Mouse (Mus musculus): ENCODE data around the gene Vti1a.

The Vti1a gene

DNA sequence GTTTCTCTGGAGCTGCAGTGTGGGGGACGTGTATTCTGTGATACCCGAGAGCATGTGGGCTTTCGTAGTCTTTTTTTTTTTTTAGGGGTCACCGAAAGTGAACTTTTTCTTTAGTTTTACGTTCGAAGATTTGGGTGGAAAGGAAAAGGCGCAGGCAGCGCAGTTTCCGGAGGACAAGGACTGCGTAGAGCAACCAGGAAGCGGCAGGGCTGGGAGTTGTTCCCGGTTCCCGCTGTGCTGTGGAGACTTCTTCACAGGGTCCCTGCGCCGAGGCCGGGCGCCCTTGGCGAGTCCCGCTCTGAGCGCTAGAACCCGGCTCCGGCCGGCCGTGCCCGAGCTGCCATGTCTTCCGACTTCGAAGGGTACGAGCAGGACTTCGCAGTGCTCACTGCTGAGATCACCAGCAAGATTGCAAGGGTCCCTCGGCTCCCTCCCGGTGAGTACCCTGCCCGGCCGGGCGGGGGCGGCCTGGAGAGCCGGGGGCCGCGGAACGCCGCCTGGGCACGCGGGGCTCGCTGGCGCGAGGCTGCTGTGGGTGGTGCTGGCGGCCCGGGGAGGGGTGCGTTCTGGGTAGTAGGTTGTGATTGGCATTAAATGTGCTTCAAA lies at the start of gene Vti1a:
Gene Vti1a (plus strand): TSS at position 187 of the 606 bp plus-strand sequence.
- DNase-seq: peak; percentile 84

DNA sequence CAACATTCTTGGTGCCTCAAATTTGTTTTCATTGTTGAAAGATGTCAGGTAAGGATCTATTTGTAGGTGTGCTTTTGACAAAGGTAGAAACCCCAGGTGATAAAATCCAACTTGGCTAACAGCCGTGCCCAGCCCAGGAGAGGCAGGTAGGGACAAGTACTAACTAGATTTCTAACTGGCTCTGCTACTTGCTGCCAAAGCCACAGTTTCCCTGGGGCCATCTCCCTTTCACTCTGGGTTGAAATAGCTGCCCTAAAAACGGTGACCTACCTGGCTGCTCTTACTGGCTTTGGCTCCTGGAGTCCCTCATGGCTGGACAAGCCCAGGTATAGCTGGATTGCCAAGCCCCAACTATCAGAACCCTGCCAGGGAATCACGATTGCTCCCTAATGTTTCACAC lies 49.3 kb upstream of the Vti1a start:
- no peak for DNase-seq

DNA sequence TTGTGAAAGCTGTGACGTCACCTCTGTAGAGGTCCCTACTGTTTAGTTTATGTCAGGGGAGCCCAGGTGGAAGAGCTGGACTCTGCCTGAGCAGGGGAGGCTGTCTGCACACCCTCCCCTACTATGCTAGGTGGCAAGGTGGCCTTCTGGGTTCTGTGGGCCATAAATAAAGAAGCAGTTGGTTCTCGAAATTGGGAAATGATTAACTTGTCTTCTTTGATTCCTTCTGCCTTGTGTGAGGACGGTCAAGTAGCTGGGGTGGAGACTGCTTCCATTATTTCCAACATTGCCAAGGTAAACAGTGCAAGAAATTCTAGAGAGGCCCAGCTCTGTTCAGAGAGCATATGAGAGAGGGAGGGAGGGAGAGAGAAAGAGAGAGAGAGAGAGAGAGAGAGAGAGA lies 47.9 kb upstream of the Vti1a start:
- DNase-seq: no peak

DNA sequence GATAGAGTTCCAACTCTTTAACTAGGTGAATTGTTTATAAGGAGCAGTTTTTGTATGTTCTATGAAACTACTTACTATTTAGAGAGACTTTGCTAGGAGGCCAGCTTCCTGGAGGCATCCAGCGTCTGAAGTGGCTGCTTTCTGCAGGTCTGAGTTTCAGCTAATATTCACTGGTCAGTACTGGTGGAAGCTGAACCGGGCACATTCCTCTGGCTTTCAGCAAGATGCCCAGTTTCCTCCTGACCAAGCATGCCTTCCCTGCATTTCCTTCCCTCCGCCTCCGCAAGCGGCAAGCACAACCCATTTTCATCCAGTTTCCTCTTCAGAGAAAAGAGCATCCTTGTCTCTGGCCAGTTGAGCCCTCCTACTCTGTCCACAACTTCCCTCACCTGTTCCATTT lies 47.0 kb upstream of the Vti1a start:
- DNase-seq: no peak

DNA sequence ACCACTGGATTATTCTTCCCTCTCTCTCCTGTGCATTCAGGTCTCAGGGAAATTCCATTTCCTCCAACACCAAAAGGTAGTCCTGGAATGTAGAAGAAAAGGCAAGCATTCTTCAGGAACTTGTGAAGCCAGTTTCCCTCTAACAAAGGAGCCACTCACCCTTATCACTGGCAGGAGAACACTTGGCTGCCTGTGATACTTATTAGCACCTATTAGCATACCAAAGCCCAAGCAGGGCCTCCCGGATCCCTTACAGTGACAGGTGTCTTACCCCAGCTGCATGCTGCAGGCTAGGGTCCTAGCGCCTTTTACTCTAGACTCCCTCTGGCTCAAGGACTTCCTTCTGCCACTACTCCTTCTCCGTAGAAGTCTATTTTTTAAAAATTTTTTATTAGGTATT lies 44.6 kb upstream of the Vti1a start:
- no peak for DNase-seq

DNA sequence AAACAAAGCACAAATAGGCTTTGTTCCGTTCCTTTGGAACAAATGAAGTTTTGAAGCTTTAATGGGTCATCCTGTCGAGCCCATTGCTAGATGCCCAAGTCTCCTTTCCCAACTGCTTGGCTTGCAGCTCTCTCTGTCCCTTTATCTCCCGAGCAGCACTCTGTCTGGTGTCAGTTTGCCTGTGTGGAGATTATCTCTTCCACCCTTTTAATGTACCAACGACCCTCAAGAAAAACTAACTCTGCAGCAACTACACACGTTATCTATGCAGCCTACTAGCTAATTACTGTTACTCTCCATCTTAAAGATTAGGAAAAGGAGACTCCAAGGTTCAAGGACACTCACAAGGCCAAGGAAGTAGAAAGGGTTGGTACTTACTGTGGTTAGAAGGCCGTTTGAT lies 42.8 kb upstream of the Vti1a start:
- no peak for DNase-seq

DNA sequence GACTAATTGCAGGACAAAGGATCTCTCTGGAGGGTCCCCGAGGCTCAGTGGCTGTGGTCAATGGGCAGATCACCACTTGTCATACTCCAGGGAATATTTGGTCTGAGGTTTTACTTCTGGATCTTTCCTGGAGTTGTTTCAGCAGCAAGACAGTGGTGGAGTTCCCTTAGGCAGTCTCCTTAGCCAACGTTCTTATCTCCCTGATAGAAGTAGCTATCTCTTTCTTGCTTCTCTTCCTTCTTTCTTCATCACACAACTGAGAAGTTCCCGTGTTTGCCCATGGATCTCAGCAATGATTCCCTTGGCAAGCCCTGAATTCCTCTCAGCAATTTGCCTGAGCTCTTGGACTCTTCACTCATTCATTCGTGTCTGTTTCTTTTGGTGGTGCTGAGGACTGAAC lies 40.0 kb upstream of the Vti1a start:
- DNase-seq: no peak

DNA sequence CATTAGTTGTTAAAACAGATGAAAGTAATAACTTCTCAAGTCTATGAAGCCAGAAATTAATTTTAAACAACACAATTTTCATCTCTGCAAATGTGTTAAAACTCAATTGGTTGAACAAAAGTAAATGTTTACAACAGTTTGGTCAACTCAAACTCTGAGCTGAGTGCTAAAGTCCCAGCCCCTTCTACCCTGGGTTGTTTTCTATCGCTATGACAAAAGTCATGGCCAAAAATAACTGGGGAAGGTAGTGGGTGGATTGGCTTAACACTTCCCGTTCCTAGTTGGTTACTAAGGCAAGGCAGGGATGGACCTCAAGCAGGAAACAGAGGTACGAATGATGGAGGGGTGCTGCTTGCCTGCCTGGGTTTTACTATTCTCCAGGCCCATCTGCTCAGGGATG lies 39.3 kb upstream of the Vti1a start:
- no peak for DNase-seq

DNA sequence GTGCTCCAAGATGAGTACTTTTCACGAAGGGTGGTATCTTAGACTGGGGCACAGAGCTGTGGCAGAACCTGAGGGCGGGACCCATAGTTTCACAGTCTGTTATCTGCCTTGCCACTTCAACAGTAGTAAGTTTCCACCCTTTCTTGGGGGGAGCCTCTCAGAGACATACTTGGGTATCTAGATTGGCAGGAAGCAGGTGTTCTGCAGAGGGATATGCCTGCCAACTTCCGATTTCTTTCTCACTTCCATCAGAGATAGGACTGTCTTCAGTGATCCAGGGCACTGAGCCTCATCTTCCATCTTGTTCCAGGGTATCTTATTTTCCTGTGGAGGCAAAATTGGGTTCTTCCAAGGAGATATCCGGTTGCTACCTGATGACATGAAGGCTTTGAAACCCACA lies 32.0 kb upstream of the Vti1a start:
- no peak for DNase-seq

DNA sequence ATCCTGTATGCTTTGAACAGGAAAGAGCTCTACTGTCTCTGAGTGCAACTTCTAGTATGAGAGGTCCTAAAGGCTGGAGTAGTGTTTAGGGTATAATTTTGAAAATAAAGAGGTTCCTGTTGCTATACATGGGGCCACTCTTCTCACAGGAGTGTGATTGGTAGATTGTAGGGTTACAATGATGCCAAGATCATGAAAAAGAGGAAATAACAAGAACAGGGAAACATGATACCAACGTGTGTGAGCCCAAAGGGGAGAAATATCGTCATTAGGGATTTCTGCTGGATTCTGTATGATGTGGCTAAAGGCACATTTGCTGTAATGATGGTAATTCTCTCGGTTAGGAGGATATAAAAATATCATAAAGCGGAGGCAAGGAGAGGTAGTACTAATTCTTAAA lies 30.1 kb upstream of the Vti1a start:
- no peak for DNase-seq

DNA sequence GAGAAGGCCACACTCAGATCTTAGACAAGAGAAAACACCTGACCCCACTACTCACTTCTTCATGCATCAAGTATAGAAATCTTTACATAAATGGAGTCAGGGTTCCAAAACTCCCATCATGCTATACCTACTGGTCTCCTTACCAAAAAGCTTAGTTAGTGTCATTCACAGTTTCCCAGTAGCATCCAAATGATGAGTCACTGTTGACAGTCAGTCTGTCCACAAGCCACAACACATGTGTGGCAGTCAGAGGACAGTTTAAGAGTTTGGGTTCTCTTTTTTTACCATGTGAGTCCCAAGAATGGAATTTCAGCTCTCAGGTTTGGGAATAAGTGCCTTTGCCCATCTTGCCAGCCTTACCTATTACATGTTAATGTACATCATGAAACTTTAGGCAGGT lies 27.1 kb upstream of the Vti1a start:
- no peak for DNase-seq

DNA sequence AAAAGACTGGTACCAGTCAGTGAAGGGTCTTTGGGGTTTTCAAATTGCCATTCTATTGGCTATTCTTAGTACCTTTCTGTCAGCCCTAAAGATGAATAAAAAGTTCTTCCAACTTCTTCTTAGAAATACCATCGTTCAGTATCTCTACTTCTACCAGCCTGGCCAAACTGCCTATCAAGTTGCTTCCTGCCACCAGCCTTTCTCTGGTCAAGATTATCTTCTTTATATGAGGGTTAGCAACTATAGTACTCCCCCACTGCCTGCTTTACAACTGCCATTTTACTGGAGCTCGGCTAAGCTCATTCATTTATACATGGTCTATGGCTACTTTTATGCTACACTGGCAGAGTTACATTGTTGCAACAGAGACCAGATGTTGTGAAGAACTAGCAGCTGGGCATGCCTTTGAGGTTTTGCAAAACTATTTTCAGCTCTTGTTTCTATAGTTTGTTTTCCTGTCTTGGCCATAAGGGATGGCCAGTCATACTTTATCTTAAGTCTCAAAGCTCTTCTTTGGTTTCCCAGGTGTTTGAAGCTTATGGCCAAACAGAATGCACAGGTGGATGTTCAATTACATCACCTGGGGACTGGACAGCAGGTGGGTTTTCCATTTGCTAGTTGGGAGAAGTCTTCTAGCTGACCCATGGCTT lies 25.3 kb upstream of the Vti1a start:
- DNase-seq: no peak

DNA sequence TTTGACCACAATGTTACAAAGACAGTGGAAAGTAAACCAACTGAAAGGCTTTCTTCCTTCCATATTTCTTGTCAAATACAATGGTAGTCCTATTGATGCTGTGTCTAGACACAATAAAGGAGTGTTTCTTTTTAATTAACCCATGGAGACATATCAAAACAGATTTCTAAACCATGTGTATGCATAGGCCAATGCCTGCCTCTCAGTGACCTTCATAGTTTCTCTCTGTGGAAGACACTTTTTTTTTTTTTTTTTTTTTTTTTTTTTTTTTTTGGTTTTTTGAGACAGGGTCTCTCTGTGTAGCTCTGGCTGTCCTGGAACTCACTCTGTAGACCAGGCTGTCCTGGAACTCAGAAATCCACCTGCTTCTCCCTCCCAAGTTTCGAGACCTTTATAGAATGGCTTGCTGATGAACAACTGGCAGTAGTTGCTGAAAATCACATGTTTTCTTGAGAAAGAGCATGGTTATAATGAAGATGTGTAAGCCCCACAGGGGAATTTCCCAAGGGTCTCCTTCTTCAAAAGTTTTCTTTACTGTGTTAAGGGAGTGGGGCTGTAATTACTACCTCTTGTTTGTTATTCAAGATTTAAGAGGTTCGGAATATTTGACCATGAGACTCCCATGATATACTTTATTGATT lies 23.8 kb upstream of the Vti1a start:
- DNase-seq: no peak

DNA sequence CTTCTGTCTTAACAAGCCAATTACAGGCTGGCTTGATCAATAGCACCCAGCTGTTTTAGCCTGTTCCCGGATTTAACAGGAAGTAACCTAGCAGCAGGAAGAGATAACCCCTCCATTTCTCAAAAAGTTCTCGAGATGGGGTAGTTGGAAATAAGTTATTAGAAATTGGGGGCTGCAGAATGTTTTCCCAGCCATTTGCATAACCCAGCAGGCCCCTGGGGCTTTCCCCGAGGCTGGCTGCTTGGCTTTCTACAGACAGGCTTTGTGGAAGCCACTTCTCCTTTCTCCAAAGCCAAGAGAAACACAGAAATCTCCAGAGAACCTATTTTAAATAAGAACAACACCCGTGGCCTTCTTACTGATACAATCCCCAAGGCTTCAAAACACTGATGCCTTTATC lies 22.9 kb upstream of the Vti1a start:
- DNase-seq: no peak

DNA sequence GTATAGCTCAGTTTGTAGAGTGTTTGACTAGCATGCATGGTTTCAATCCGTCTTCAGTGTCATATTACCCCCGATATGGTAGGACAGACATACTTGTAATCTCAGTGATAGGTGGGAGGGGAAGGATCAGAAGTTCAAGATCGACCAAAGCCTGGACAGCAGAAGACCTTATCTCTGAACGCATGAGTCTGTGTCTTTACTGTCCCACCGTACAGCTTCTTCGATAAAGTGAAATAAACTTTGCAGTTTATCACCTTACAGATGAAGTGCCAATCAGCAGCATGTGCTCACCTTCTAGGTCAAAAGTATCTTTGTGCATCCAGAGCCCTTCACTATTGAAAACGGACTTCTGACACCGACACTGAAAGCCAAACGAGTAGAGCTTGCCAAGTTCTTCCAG lies 21.0 kb upstream of the Vti1a start:
- no peak for DNase-seq

DNA sequence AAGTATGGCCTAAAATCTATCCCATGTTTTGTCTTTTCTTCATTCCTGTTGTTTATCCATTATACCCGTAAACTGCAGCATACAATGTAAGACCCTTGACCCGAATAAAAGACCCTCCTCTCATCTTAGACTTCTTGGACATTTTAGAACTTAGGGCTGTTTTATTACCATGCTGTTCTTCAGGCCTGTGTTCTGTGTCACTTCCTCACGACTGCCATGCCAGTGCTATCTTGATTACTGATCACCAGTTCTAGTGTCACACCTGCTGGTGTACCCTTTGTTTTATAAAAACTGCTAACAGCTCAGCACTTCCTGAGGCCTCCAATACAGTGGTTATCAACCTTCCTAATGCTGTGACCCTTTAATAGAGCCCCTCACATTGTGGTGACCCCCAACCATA lies 20.5 kb upstream of the Vti1a start:
- DNase-seq: no peak

DNA sequence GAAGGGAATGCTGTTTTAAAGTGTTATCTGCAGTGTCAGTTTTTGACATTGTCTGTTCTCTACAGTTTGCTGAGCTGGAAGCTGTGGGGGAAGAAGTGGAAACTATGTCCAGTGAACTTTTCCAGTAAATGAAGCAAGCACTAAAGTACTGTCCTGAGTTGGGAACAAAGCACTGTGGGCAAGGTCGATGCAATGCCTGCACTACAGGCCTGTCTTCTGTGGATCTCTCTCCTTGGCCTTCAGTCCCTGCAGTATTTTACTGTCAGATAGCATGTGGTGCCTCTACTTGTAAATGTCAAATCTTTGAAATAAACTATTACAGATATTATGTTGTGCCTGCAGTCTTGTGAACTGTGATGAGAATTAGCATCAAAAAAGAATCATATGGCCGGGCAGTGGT lies 19.8 kb upstream of the Vti1a start:
- no peak for DNase-seq

DNA sequence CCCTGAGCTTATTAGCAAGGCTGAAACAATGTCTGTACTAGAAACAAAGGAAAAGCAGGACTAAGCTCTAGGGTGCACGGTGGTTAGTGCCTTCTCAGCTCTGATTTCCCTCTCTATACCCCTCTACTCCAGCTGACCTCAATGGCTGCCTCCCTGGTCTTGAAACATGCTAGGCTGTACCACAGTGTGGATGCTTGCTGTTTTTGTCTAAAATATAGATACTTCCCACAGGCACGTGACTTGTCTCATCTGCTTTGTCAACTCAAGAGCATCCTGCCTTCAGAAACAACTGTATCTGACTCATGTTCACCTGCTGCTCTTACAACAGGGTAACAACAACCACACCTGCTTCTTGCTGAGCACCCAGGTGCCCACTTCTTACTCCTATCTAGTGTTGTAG lies 18.6 kb upstream of the Vti1a start:
- no peak for DNase-seq

DNA sequence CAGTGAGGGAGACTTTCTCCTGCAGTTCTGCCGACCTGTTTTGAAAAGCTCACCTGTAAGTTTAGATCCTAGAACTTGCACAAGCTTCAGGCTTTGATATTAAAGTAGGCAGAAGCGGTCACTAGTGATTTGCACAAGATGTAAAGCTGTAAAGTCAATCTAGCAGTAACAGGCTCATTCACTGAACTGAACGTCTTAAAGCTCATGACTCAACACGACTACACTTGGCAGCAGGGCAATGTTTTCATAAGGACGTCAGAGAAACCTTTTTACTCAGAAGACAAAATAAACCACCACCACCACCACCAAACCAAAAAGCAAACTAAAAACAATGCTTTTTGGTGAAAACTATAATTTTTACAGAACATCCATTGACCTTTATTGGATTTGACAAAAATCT lies 18.1 kb upstream of the Vti1a start:
- no peak for DNase-seq

DNA sequence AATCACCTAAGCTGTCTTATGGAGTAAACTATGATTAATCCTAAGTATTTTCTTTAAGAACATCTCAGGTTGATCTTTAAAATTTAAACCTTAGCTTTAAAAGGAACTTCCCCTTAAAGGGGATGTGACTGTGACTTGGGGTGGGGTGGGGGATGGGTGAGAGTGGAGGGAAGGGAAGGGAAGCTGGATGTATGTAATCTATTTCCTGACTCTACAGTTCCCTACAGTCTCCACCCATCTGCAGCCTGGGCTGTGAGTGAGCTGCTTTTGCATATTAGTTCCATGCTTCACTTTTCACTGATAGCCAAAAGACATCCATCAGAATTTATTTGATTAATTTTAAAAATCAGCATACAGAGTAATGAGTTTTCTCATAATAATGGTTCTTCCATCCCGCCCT lies 16.7 kb upstream of the Vti1a start:
- DNase-seq: no peak

DNA sequence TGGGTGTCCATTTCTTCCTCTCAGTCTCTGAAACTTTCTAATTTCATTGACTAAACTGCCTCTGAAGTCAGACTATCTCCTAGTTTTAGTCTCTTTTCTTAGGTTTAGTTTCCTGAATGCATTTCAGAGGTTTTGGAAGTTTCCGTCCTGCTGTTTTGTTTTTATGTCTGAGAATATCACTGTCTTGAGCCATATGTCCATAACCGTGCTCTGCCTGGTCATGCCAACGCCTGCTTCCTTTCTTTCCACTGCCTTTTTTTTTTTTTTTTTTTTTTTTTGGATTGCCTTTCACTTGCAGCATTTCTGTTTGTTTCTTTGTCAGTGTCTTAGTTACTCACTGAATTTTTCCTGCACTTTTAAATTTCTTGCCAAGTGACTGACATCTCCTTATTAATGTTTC lies 15.6 kb upstream of the Vti1a start:
- no peak for DNase-seq

DNA sequence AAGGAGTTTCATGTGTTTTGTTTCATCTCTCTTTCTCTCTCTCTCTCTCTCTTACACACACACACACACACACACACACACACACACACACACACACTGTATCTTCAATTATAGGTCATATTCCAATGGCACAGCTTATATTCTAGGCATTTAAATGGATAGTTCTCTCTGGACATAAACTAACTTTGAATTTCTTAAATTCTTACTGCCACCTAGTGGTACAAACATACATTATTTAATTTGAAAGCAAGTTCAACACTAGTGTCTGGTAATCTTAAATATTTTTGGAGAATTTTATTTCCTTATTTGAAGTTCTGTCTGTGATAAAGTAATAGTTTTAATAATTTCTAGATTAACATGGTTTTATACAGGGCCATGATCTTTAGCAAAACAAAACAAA lies 11.1 kb upstream of the Vti1a start:
- DNase-seq: no peak

DNA sequence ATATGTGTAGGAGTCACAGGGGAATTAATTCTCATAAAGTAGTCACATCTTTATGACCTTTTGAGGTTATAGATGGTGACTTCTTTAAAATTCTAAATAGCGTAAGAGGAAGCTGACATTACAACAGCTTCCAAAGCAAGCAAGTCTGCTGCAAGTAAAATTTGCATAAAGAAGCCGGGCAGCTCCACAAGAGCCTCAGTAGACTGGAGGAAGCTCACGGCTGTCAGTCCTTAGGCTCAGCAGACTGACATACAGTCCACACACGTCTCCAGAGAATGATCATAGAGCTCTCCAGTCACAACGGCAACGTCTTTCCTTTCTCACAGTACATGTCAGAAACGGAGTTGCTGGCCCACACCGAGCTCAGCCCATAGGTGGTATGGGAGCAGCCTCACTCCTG lies 4.2 kb upstream of the Vti1a start:
- no peak for DNase-seq

DNA sequence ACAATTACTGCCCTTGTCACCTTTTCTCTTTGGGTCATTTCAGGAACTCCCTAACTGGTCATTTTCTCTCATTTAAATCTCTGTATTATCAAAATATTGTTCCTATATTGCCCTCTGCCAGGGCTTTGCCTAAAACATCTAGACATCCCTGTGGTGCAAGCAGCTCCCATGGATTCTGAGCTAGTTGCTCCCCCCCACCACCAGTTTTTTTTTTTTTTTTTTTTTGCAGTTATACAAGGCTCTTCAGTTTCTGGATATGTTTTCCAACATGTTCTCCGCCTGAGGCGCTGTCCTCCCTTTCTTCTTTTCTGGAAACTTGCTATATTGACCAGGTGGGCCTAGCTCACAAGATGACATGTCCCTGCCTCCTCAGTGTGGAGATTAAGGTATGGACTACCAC lies 2.4 kb upstream of the Vti1a start:
- no peak for DNase-seq

All from layer of hippocampus, adult 9-11 months (tissue).